In genomic region chr4:134128221-134128982, GRCm38 (mm10) we compare ENCODE assay signal across 8 mouse cellular contexts. TPM values are rescaled to one million over a fixed set of nuclear protein-coding genes. Genes with fewer than 3 reads are reported as not detected.
DNase-seq lines count a peak whose midpoint lies in the region; ATAC-seq and TF ChIP-seq lines count a peak whose summit lies in the region.

TSS of gene Sh3bgrl3 (minus strand) at chr4:134128789.

- H3K79me2 ChIP-seq in MEL (ENCODE audit: control insufficient read depth, insufficient read depth, low read length, poor library complexity): peaks cover 15% of the 10 kb centered on the region

- under 1% methylated on average over 50 of the region's 50 CpGs for WGBS in cerebellum, adult 2 months
- under 1% methylated on average over 49 of the region's 50 CpGs for WGBS in forebrain, postnatal 0 days
- under 1% methylated on average over 46 of the region's 50 CpGs for WGBS in neural tube, embryonic 14.5 days

- peak within 1 kb of the TSS; percentile 81 for H3K27ac ChIP-seq in MEL (ENCODE audit: control insufficient read depth, low read depth, low read length)
- no peak within 1 kb of the TSS; the same call in 1 of the 2 replicates for H3K27ac ChIP-seq in cerebellum, adult 2 months (ENCODE audit: insufficient read depth, low read length)
- peak within 1 kb of the TSS; percentile 82 for H3K27ac ChIP-seq in forebrain, postnatal 0 days (ENCODE audit: low read depth, low read length)
- H3K27ac ChIP-seq in neural tube, embryonic 14.5 days (ENCODE audit: low read depth, low read length): peak within 1 kb of the TSS; percentile 76

- H3K4me3 ChIP-seq in MEL (ENCODE audit: control insufficient read depth in 1 of 2, insufficient read depth in 1 of 2, low read depth in 2 of 2, low read length in 2 of 2): peak within 1 kb of the TSS; percentile 82 to 92
- H3K4me3 ChIP-seq in cerebellum, adult 2 months (replicated peaks; ENCODE audit: insufficient read depth, low read depth, low read length): peak within 1 kb of the TSS; percentile 85
- H3K4me3 ChIP-seq in forebrain, postnatal 0 days (ENCODE audit: low read depth, low read length): peak within 1 kb of the TSS; percentile 87
- peak within 1 kb of the TSS; percentile 84 for H3K4me3 ChIP-seq in neural tube, embryonic 14.5 days (ENCODE audit: low read depth, low read length)

- TF ChIP-seq RAD21 in MEL (IDR thresholded peaks at IDR 0.05; ENCODE audit: low read depth, low read length): no peak

- no peaks in the 10 kb centered on the region for H3K9me3 ChIP-seq in MEL (replicated peaks; ENCODE audit: insufficient read depth, low read length)
- H3K9me3 ChIP-seq in forebrain, postnatal 0 days (ENCODE audit: low read length): no peaks in the 10 kb centered on the region
- H3K9me3 ChIP-seq in neural tube, embryonic 14.5 days (ENCODE audit: control insufficient read depth, low read length): no peaks in the 10 kb centered on the region

- no peaks in the 10 kb centered on the region for H3K27me3 ChIP-seq in MEL (ENCODE audit: control insufficient read depth in 1 of 2, insufficient read depth in 2 of 2, low read length in 2 of 2)
- no peaks in the 10 kb centered on the region for H3K27me3 ChIP-seq in cerebellum, adult 2 months (ENCODE audit: control insufficient read depth, insufficient read depth, low read length)
- no peaks in the 10 kb centered on the region for H3K27me3 ChIP-seq in forebrain, postnatal 0 days (ENCODE audit: insufficient read depth, low read length)
- H3K27me3 ChIP-seq in neural tube, embryonic 14.5 days (ENCODE audit: control insufficient read depth, insufficient read depth, low read length): no peaks in the 10 kb centered on the region

- H3K9ac ChIP-seq in MEL (ENCODE audit: control insufficient read depth, low read depth, low read length, poor library complexity, severe bottlenecking): peak within 1 kb of the TSS; percentile 95
- H3K9ac ChIP-seq in forebrain, postnatal 0 days: peak within 1 kb of the TSS; percentile 87
- peak within 1 kb of the TSS; percentile 92 for H3K9ac ChIP-seq in neural tube, embryonic 14.5 days (replicated peaks; ENCODE audit: low read depth, low read length)

- H3K36me3 ChIP-seq in MEL (ENCODE audit: control insufficient read depth in 1 of 2, insufficient read depth in 2 of 2, low read length in 2 of 2): peaks cover 1 to 30% of the 10 kb centered on the region in 2 experiments; a peak in 2 of 4 replicates
- H3K36me3 ChIP-seq in forebrain, postnatal 0 days (ENCODE audit: insufficient read depth): no peaks in the 10 kb centered on the region
- H3K36me3 ChIP-seq in neural tube, embryonic 14.5 days (ENCODE audit: control insufficient read depth, insufficient read depth, low read length): no peaks in the 10 kb centered on the region

- intact Hi-C loops in heart, postnatal 36 days (cut with DNase I): no loop called here

- peak; percentile 87 to 91 for TF ChIP-seq POLR2A in MEL (IDR thresholded peaks at IDR 0.05; ENCODE audit: control insufficient read depth in 1 of 2, insufficient read depth in 1 of 2, low read depth in 1 of 2, low read length in 2 of 2, poor library complexity in 1 of 2)
- TF ChIP-seq POLR2A in cerebellum, adult 2 months (IDR thresholded peaks at IDR 0.05; ENCODE audit: borderline replicate concordance, insufficient read depth, low read length): peak; percentile 86

- no peak for TF ChIP-seq CTCF in MEL (IDR thresholded peaks at IDR 0.05 in 2 of 3, conservative IDR thresholded peaks at IDR 0.05 in 1 of 3; ENCODE audit: control insufficient read depth in 1 of 3, insufficient read depth in 1 of 3, low read depth in 2 of 3, low read length in 3 of 3, poor library complexity in 1 of 3, severe bottlenecking in 1 of 3)
- TF ChIP-seq CTCF in cerebellum, adult 2 months (IDR thresholded peaks at IDR 0.05; ENCODE audit: borderline replicate concordance, insufficient read depth, low read depth, low read length): no peak
- TF ChIP-seq CTCF in forebrain, postnatal 0 days (IDR thresholded peaks at IDR 0.05; ENCODE audit: low read depth): no peak

- DNase-seq in MEL (ENCODE audit: low read depth, low spot score): peak; percentile 93
- peak; percentile 82 to 84 for DNase-seq in cerebellum, adult 2 months
- DNase-seq in forebrain, postnatal 0 days: peak; percentile 88
- peak; percentile 88 to 91 for DNase-seq in heart, postnatal 36 days
- DNase-seq in layer of hippocampus, adult 18-20 months (ENCODE audit: low spot score in 2 of 2): peak; percentile 86 to 90
- DNase-seq in lung, adult 18-20 months: peak; percentile 90 to 92
- peak; percentile 89 for DNase-seq in testis, postnatal 10 days (ENCODE audit: low spot score)

- peak; percentile 96 for ATAC-seq in forebrain, postnatal 0 days
- ATAC-seq in neural tube, embryonic 14.5 days (ENCODE audit: low read depth): peak; percentile 96

- TF ChIP-seq EP300 in MEL (IDR thresholded peaks at IDR 0.05; ENCODE audit: low read depth in 1 of 2, low read length in 2 of 2): no peak; a peak in 1 of 4 replicates

- peaks cover 10 to 39% of the 10 kb centered on the region in 2 experiments for H3K4me1 ChIP-seq in MEL (ENCODE audit: control insufficient read depth in 1 of 2, insufficient read depth in 2 of 2, low read length in 2 of 2)
- H3K4me1 ChIP-seq in cerebellum, adult 2 months (ENCODE audit: control insufficient read depth, insufficient read depth, low read length): peaks cover 11% of the 10 kb centered on the region
- peaks cover 15% of the 10 kb centered on the region for H3K4me1 ChIP-seq in forebrain, postnatal 0 days (ENCODE audit: insufficient read depth)
- H3K4me1 ChIP-seq in neural tube, embryonic 14.5 days (ENCODE audit: control insufficient read depth, insufficient read depth, low read length): peaks cover 11% of the 10 kb centered on the region; the same call in 1 of the 2 replicates

- peak within 1 kb of the TSS; percentile 89 for H3K4me2 ChIP-seq in forebrain, postnatal 0 days (ENCODE audit: low read depth)
- peak within 1 kb of the TSS; percentile 78 for H3K4me2 ChIP-seq in neural tube, embryonic 14.5 days (ENCODE audit: low read depth, low read length)

TF ChIP-seq in MEL, 35 proteins besides CTCF, POLR2A, EP300 and RAD21 (continues in another document):
- TF ChIP-seq ZC3H11A (IDR thresholded peaks at IDR 0.05; ENCODE audit: low read depth, low read length) (no peak), MEF2A (IDR thresholded peaks at IDR 0.05; ENCODE audit: extremely low read depth, insufficient replicate concordance, low read depth, low read length, poor library complexity, severe bottlenecking) (no peak), KAT2A (conservative IDR thresholded peaks at IDR 0.05; ENCODE audit: low read depth, low read length) (no peak), ETS1 (IDR thresholded peaks at IDR 0.05; ENCODE audit: low read depth, low read length) (0 out of 2 replicates have a peak, but pooled peaks have one; percentile 32), ZNF384 (IDR thresholded peaks at IDR 0.05; ENCODE audit: low read depth, low read length) (no peak), MAFK (IDR thresholded peaks at IDR 0.05; ENCODE audit: borderline replicate concordance, low read depth, low read length) (no peak), MAX (IDR thresholded peaks at IDR 0.05; ENCODE audit: low read length) (0 out of 2 replicates have a peak, but pooled peaks have one; percentile 27), CHD1 (IDR thresholded peaks at IDR 0.05; ENCODE audit: low read depth, low read length) (no peak), ZKSCAN1 (IDR thresholded peaks at IDR 0.05; ENCODE audit: low read depth, low read length) (no peak), TCF12 (IDR thresholded peaks at IDR 0.05; ENCODE audit: low read depth, low read length) (peak; percentile 40), GABPA (IDR thresholded peaks at IDR 0.05; ENCODE audit: low read depth, low read length) (no peak), USF1 (IDR thresholded peaks at IDR 0.05; ENCODE audit: low read depth, low read length) (0 out of 2 replicates have a peak, but pooled peaks have one; percentile 25), POLR2AphosphoS2 (IDR thresholded peaks at IDR 0.05; ENCODE audit: low read length) (peak; percentile 87), CHD2 (IDR thresholded peaks at IDR 0.05; ENCODE audit: low read length) (no peak), MYC (IDR thresholded peaks at IDR 0.05; ENCODE audit: low read depth, low read length) (no peak), BHLHE40 (IDR thresholded peaks at IDR 0.05; ENCODE audit: borderline replicate concordance, low read depth, low read length) (no peak), JUND (IDR thresholded peaks at IDR 0.05; ENCODE audit: low read depth, low read length) (no peak), E2F4 (IDR thresholded peaks at IDR 0.05; ENCODE audit: borderline replicate concordance, low read depth, low read length) (no peak; the same call in 1 of the 2 replicates), HCFC1 (IDR thresholded peaks at IDR 0.05; ENCODE audit: low read depth, low read length) (peak; percentile 76), NELFE (IDR thresholded peaks at IDR 0.05; ENCODE audit: low read depth, low read length) (peak; percentile 80), USF2 (IDR thresholded peaks at IDR 0.05; ENCODE audit: borderline replicate concordance in 1 of 2, insufficient read depth in 1 of 2, low read depth in 1 of 2, low read length in 2 of 2) (no peak), ZMIZ1 (IDR thresholded peaks at IDR 0.05; ENCODE audit: low read depth, low read length) (peak; percentile 90), UBTF (IDR thresholded peaks at IDR 0.05; ENCODE audit: borderline replicate concordance, insufficient read depth, low read depth, low read length) (0 out of 2 replicates have a peak, but pooled peaks have one; percentile 79), GATA1 (IDR thresholded peaks at IDR 0.05; ENCODE audit: low read depth, low read length) (no peak), POLR2AphosphoS5 (IDR thresholded peaks at IDR 0.05; ENCODE audit: borderline replicate concordance, low read depth, low read length) (no peak), TAL1 (IDR thresholded peaks at IDR 0.05; ENCODE audit: low read length) (no peak), NRF1 (IDR thresholded peaks at IDR 0.05; ENCODE audit: insufficient read depth, low read depth, low read length, poor library complexity, severe bottlenecking) (peak; percentile 73), MYB (IDR thresholded peaks at IDR 0.05; ENCODE audit: low read depth, low read length) (no peak)

RNA-seq across cellular contexts. Expression of gene Sh3bgrl3, which starts in this region (rescaled TPM):
- 122 and 126 TPM in 2 replicates for total RNA-seq in MEL (2012; rRNA removed)
- polyA plus RNA-seq in MEL (2012; ENCODE audit: insufficient read depth in 1 of 2, insufficient read length in 2 of 2, low read depth in 1 of 2, low replicate concordance in 2 of 2, missing spikeins in 1 of 2): 100 to 1,000 TPM in 1 of 2 experiments, not detected in 1; 414 TPM
- polyA plus RNA-seq in cerebellum, adult 2 months (2012; rRNA removed): 238 and 258 TPM in 2 replicates
- 124 and 162 TPM in 2 replicates for total RNA-seq in forebrain, postnatal 0 days (2014; rRNA removed)
- polyA plus RNA-seq in forebrain, postnatal 0 days (2015; fragmentation: Nextera tagmentation; extraction: Ambion mirVana): 554 and 579 TPM in 2 replicates
- total RNA-seq in heart, postnatal 36 days (2021): 10 to 100 TPM; 36.4 to 39.9 TPM
- 100 to 1,000 TPM; 250 to 270 TPM for total RNA-seq in layer of hippocampus, adult 18-20 months (2021)
- 395 and 405 TPM in 2 replicates for polyA plus RNA-seq in neural tube, embryonic 14.5 days (2014; fragmentation: Nextera tagmentation; extraction: Ambion mirVana)
